Comparison of ENCODE assay signal across 14 mouse cellular contexts in genomic region chr5:92915421-92915820, GRCm38 (mm10).
DNase-seq lines count a peak whose midpoint lies in the region; ATAC-seq lines count a peak whose summit lies in the region.
"Had no signal": no experiment of that assay in that cellular context is flagged by ENCODE, and none has a peak within 500 bp of the region (broad histone marks: within the 10 kb centered on the region; RNA-seq: fewer than 3 reads in every experiment).

No protein-coding gene starts in this region.

- DNase-seq in heart, postnatal 10 days = no peak
- DNase-seq in embryo, embryonic 11 days = peak; percentile 71
- peak; percentile 54 for DNase-seq in mesoderm, embryonic 11.5 days (ENCODE audit: low read depth, low spot score)
- DNase-seq in layer of hippocampus, adult 18-20 months (ENCODE audit: low spot score in 2 of 2) = no peak
- DNase-seq: adrenal gland, postnatal 14 days; cerebellum, postnatal 25 days; liver, embryonic 13.5 days; spleen, adult 18-20 months had no signal

- intact Hi-C loops in heart, postnatal 10 days (cut with DNase I) = no loop called here

- H3K4me2 ChIP-seq in heart, embryonic 11.5 days = peak overlapping the region; percentile 16; the same call in 1 of the 2 replicates
- H3K4me2 ChIP-seq in midbrain, embryonic 12.5 days (replicated peaks) = no peak overlapping the region
- no peak overlapping the region for H3K4me2 ChIP-seq in midbrain, embryonic 16.5 days (ENCODE audit: low read length)
- H3K4me2 ChIP-seq: kidney, embryonic 15.5 days; liver, embryonic 13.5 days; neural tube, embryonic 12.5 days had no signal

- H3K4me1 ChIP-seq in heart, embryonic 11.5 days (ENCODE audit: control insufficient read depth, insufficient read depth, low read length) = peaks cover 46% of the 10 kb centered on the region
- peaks cover 40% of the 10 kb centered on the region for H3K4me1 ChIP-seq in midbrain, embryonic 12.5 days
- peaks cover 6% of the 10 kb centered on the region for H3K4me1 ChIP-seq in midbrain, embryonic 16.5 days (ENCODE audit: control insufficient read depth, insufficient read depth, low read length)
- H3K4me1 ChIP-seq: liver, embryonic 13.5 days had no signal

- H3K36me3 ChIP-seq in heart, embryonic 11.5 days (ENCODE audit: control insufficient read depth, insufficient read depth, low read length) = peaks cover 6% of the 10 kb centered on the region
- H3K36me3 ChIP-seq in midbrain, embryonic 12.5 days = no peaks in the 10 kb centered on the region; the same call in 1 of the 2 replicates
- H3K36me3 ChIP-seq in midbrain, embryonic 16.5 days (ENCODE audit: control insufficient read depth, insufficient read depth, low read length) = no peaks in the 10 kb centered on the region
- H3K36me3 ChIP-seq: liver, embryonic 13.5 days; neural tube, embryonic 12.5 days had no signal

- 30% methylated on average over 10 of the region's 10 CpGs for WGBS in heart, embryonic 11.5 days (ENCODE audit: insufficient replicate concordance)
- WGBS in midbrain, embryonic 12.5 days = 23% methylated on average over 10 of the region's 10 CpGs
- 23% methylated on average over 10 of the region's 10 CpGs for WGBS in midbrain, embryonic 16.5 days

- peak overlapping the region; percentile 68; the same call in 1 of the 2 replicates for H3K27ac ChIP-seq in heart, embryonic 11.5 days (ENCODE audit: low read depth, low read length)
- no peak overlapping the region for H3K27ac ChIP-seq in midbrain, embryonic 12.5 days (replicated peaks)
- no peak overlapping the region for H3K27ac ChIP-seq in midbrain, embryonic 16.5 days (ENCODE audit: low read length)
- H3K27ac ChIP-seq: kidney, embryonic 15.5 days; layer of hippocampus, adult 2 months; liver, embryonic 13.5 days; neural tube, embryonic 12.5 days had no signal

- H3K9me3 ChIP-seq in heart, embryonic 11.5 days (replicated peaks; ENCODE audit: control insufficient read depth, low read length) = no peaks in the 10 kb centered on the region
- H3K9me3 ChIP-seq in midbrain, embryonic 12.5 days = no peaks in the 10 kb centered on the region
- no peaks in the 10 kb centered on the region for H3K9me3 ChIP-seq in midbrain, embryonic 16.5 days (replicated peaks; ENCODE audit: control insufficient read depth, low read length, poor library complexity, severe bottlenecking)
- H3K9me3 ChIP-seq: kidney, embryonic 15.5 days; liver, embryonic 13.5 days; neural tube, embryonic 12.5 days had no signal

- no peak for ATAC-seq in heart, embryonic 11.5 days (replicated peaks; ENCODE audit: insufficient number of reproducible peaks, low FRiP score, low TSS enrichment)
- peak; percentile 38; the same call in 1 of the 2 replicates for ATAC-seq in midbrain, embryonic 12.5 days (ENCODE audit: low FRiP score, low read depth)
- no peak for ATAC-seq in midbrain, embryonic 16.5 days

- peak overlapping the region; percentile 28; the same call in 1 of the 2 replicates for H3K9ac ChIP-seq in heart, embryonic 11.5 days (ENCODE audit: low read depth, low read length)
- H3K9ac ChIP-seq in midbrain, embryonic 12.5 days (replicated peaks) = no peak overlapping the region
- H3K9ac ChIP-seq in midbrain, embryonic 16.5 days (ENCODE audit: low read depth, low read length) = no peak overlapping the region
- H3K9ac ChIP-seq: kidney, embryonic 15.5 days; liver, embryonic 13.5 days; neural tube, embryonic 12.5 days had no signal

- H3K27me3 ChIP-seq in heart, embryonic 11.5 days (ENCODE audit: control insufficient read depth, insufficient read depth, low read length) = no peaks in the 10 kb centered on the region
- no peaks in the 10 kb centered on the region for H3K27me3 ChIP-seq in midbrain, embryonic 12.5 days
- no peaks in the 10 kb centered on the region for H3K27me3 ChIP-seq in midbrain, embryonic 16.5 days (ENCODE audit: control insufficient read depth, insufficient read depth, low read depth, low read length)
- H3K27me3 ChIP-seq: kidney, embryonic 15.5 days; liver, embryonic 13.5 days; neural tube, embryonic 12.5 days had no signal

- no peak overlapping the region for H3K4me3 ChIP-seq in heart, embryonic 11.5 days (ENCODE audit: low read depth, low read length)
- H3K4me3 ChIP-seq in midbrain, embryonic 12.5 days = no peak overlapping the region
- H3K4me3 ChIP-seq in midbrain, embryonic 16.5 days (ENCODE audit: low read depth, low read length) = no peak overlapping the region
- H3K4me3 ChIP-seq: kidney, embryonic 15.5 days; layer of hippocampus, adult 2 months; liver, embryonic 13.5 days; neural tube, embryonic 12.5 days had no signal

Comparison
In these comparisons a context has a peak if more than half of its experiments do, and no peak if none do; other contexts are left out.
1. DNase-seq: peak in embryo, embryonic 11 days (single experiment) and mesoderm, embryonic 11.5 days (single experiment); none in heart, postnatal 10 days (0 of 2) and layer of hippocampus, adult 18-20 months (0 of 2).